Mouse (Mus musculus): ENCODE data around the gene Gm15097. TPM values are rescaled to one million over a fixed set of nuclear protein-coding genes. Genes with fewer than 3 reads are reported as not detected.
"Not testable (repeated sequence)": the region's sequence is repeated elsewhere in the genome, so short reads cannot be mapped to it uniquely, and the experiment has no call there.

Gm15097 gene
- not detected for total RNA-seq (2021)

GRCm38 (mm10) chrX:149784173-149784572 is at the start of gene Gm15097:
Gene Gm15097 (plus strand): TSS chrX:149784473.
- DNase-seq = not testable (repeated sequence)

GRCm38 (mm10) chrX:149762853-149763252 is 21.4 kb upstream of the Gm15097 start:
- DNase-seq = peak in 1 of 2 experiments; percentile 9

- DNase-seq = not testable (repeated sequence)
Observed at GRCm38 (mm10) chrX:149811178-149811577, 26.9 kb downstream of the Gm15097 start.

Other genes starting within 250 kb of the Gm15097 start
- gene Gm10439, start 189.9 kb upstream of the Gm15097 start, total RNA-seq (2021) = not detected
- not detected for gene Gm15091, start 157.2 kb downstream of the Gm15097 start, total RNA-seq (2021)